Mouse (Mus musculus) midbrain, embryonic 16.5 days (tissue): Measurements from ENCODE around the gene Ldlrad3. TPM values are rescaled to one million over a fixed set of nuclear protein-coding genes. Genes with fewer than 3 reads are reported as not detected.

ENCODE experiments used
- ATAC-seq: fragments of 200-750 bp; cut with Nextera tagmentation; 2 replicates; pipeline ENCODE4 v1.8.0; 2017; ENCODE audit warnings: moderate TSS enrichment
- H3K27ac ChIP-seq: fragments of 300-500 bp; sonication (generic); 2 replicates; pipeline ENCODE4 v1.5.1; 2014; ENCODE audit warnings: mild to moderate bottlenecking, low read length, mixed read lengths
- H3K27me3 ChIP-seq: fragments of 300-500 bp; sonication (generic); 2 replicates; pipeline ENCODE4 v1.6.1; 2014; ENCODE audit warnings: low read depth, low read length, mixed read lengths; ENCODE audit not compliant: control insufficient read depth, insufficient read depth
- H3K36me3 ChIP-seq: fragments of 300-500 bp; sonication (generic); 2 replicates; pipeline ENCODE4 v1.6.1; 2014; ENCODE audit warnings: mild to moderate bottlenecking, low read length, moderate library complexity, mixed read lengths; ENCODE audit not compliant: control insufficient read depth, insufficient read depth
- H3K4me1 ChIP-seq: fragments of 300-500 bp; sonication (generic); 2 replicates; pipeline ENCODE4 v1.6.1; 2014; ENCODE audit warnings: mild to moderate bottlenecking, low read length, mixed read lengths; ENCODE audit not compliant: control insufficient read depth, insufficient read depth
- H3K4me2 ChIP-seq: fragments of 300-500 bp; sonication (generic); 2 replicates; pipeline ENCODE4 v1.6.1; 2014; ENCODE audit warnings: mild to moderate bottlenecking, low read length, mixed read lengths
- H3K4me3 ChIP-seq: fragments of 300-500 bp; sonication (generic); 2 replicates; pipeline ENCODE4 v1.5.1; 2014; ENCODE audit warnings: low read depth, mild to moderate bottlenecking, low read length, moderate library complexity, mixed read lengths
- H3K9ac ChIP-seq: fragments of 300-500 bp; sonication (generic); 2 replicates; pipeline ENCODE4 v1.6.1; 2014; ENCODE audit warnings: low read depth, low read length, mixed read lengths
- H3K9me3 ChIP-seq: fragments of 300-500 bp; sonication (generic); replicated peaks from 2 replicates; pipeline ENCODE4 v1.6.1; 2014; ENCODE audit warnings: mild to moderate bottlenecking, low read length, mixed read lengths; ENCODE audit not compliant: control insufficient read depth, poor library complexity, severe bottlenecking
- WGBS: fragments of 180-500 bp; shearing (Covaris S2); extraction: QIAGEN DNeasy Blood & Tissue Kit; methylation state at CpG from one replicate; pipeline ENCODE4 v1.1.7; 2014; 5-methylcytosine and 5-hydroxymethylcytosine counted together
- polyA plus RNA-seq: library from polyadenylated mRNA; unstranded; fragments of >200 nt; fragmentation: Nextera tagmentation; extraction: Ambion mirVana; gene quantifications from 2 replicates; pipeline ENCODE4 v1.2.1, GENCODE M21; 2015

Ldlrad3 gene
- polyA plus RNA-seq, 1 experiment from 2014 or later = 26.6 TPM

DNA sequence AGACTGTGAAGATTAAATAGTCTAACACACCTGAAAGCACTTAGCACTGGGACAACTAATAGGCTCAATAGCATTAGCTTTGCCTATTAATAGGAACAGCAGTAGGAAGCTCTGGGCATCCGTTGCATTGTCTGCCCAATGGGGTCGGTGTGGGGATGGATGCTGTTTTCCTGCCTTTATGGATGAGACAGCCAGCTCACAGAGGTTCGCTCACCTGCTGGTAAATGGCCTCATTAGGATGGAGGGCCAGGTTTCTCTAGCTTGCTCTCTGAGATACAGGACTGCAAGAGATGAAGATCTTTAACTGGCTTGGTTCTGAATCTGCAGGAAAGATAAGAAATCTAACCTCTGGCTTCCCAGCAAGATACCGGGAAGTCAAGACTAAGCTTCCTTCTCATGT, 284.0 kb downstream of the Ldlrad3 start:
- Histone ChIP-seq H3K9me3 (no peaks in the 10 kb centered on the region), H3K27ac (no peak overlapping the region), H3K9ac (no peak overlapping the region), H3K36me3 (no peaks in the 10 kb centered on the region), H3K4me2 (no peak overlapping the region), H3K4me3 (no peak overlapping the region), H3K4me1 (peaks cover 8% of the 10 kb centered on the region), H3K27me3 (no peaks in the 10 kb centered on the region)
- no peak for ATAC-seq
- WGBS = 74% methylated on average over 4 of the region's 4 CpGs

Other genes with a start within 250 kb of the Ldlrad3 start
- 57.1 and 59.6 TPM in 2 replicates for gene Trim44, start 221.4 kb upstream of the Ldlrad3 start, polyA plus RNA-seq